Mouse (Mus musculus) lung, adult 18-20 months (tissue): ENCODE data around the gene Sec14l3.
A peak's percentile ranks its signal among the peaks of the same experiment; 100 is the strongest.

ENCODE experiments used
- DNase-seq, 2 experiments: peaks; one replicate each; pipeline ENCODE4 v3.0.0; 2022; ENCODE audit warnings: mixed read lengths in 2 of 2

Gene Sec14l3

DNA sequence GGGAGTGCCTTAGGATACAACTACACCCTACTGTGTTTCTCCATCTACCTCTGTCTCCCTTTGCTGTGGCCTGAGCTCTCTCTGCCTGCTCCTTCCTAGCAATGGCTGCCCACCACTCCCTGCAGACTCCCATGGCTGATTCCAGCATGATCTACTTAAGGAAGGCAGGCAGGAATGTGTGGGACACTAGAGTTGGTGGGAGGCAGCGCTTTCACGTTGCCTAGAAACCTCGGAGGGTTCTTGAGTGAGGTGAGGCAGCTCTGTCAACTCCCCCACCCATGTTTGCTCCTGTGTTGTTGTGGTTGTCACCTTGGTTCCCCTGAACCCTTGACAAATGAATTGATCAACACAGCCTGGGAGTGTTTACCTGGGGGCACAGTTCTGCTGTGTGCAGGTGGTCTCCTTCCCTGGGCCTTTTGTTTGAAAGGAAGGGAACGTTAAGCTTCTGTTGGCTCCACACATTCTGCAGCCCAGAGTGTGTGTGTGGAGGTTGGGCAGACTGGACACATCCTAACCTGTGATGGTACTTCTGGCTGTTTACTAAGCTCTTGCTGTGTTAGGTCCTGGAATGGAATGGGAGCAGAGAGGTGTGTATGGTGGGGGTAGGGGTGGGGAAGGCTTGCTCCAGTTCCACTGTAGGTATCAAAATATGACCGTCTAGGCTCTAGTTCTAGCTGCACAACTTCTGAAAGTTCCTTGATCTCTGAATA, 3.6 kb upstream of the Sec14l3 start:
- DNase-seq, result peak; percentile 85 to 90

DNA sequence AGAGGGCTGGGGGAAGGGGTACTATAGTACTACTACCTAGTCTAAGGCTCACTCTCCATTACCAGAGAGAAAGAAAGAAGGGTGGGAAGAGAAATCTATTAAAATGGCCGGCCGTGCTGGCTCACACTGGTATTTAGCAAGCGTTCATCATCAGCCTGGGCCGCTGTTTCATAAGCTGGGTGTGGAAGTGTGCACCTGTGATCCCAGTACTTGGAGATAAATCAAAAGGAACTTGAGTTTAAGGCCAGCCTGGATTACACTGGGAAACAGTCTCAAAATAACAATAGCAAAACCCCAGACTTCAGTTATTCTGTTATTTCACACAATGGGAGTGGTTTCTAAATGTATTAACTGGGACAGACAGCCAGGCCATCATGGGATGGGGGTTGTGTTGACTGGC, 2.1 kb upstream of the Sec14l3 start:
- peak; percentile 51 to 69 for DNase-seq

DNA sequence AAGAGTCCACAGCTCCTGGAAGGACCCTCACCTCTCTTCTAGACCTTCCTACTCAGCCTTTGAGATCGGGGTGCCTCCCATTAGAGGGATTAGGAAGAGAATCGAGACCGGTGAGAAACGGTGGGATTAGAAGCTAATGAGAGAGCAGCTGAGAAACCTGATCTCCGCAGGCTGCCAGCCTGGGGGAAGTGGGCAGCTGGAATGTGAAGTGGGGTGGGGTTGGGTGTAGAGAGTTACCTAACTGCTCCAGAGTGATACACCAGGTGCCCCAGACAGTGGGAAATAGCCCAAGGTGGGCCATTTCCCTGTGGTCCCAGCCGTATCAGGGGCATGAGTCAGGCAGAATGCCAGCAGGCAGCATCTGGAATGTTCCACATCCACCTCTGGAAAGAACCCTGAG, 1.7 kb upstream of the Sec14l3 start:
- peak; percentile 87 to 91 for DNase-seq

DNA sequence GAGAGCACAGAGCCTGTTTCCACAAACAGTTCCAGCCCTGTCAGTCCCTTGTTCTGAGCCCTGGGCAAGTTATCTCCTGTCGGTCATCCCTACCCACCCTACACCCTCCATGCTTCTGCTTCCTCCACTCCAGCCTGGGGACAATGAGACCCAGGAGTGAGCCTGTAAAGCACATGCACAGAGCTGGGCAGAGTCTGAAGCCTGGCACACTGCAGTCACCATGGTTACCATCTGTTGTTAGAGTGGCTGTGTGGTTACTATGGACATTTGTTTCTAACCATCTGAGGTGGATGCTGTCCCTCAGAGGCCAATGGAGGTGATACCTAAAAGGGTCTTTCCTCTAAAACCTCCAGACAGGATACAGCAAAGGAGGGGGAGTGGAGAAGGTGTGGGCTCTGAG, 5.0 kb downstream of the Sec14l3 start:
- no peak for DNase-seq

DNA sequence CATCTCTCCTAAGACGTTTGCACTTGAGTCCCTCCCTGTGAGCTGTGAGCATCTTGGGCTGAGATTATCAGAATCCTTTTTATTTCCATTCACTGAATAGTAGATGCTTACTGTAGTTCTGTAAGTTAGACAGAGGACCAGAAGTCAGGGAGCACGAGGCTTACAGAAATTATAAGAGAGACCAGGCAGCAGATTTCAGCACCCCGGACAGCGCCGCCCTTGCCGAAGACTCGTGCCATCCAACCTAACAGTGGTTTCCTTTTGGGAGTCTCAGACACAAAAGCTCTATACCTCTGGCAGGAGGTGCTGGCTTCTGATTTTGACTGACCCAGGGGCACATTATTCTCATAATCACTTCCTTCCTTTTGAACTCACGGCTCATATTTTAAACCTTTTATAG, 12.0 kb downstream of the Sec14l3 start:
- no peak for DNase-seq

DNA sequence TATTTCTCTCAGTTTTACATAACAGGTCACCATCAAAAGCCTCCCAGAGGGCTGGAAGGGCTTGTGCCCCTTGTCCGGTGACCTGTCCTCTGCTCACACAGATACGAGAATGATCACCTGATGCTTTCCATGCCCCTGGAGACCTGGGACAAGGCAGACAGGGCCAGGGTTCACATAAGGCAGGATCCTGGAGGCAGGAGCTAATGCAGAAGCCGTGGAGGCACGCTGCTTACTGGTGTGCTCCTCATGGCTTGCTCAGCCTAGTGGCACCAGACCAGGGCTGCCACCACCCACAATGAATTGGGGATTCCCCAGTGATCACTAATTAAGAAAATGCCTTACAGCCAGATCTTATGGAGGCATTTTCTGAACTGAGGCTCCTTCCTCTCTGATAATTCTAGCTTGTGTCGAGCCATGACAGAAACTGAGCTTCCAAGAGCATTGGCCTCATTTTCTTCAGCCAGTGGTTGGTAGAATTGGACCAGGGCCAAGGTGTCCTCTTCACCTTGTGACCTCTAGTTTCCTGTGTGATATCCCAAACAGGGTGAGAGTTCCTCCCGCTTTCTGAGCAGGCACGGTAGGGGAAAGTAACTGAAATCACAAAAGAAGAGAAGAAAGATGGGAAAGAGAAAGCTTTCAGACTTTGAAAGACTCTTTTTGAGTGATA, 13.8 kb downstream of the Sec14l3 start:
- DNase-seq, result peak in 1 of 2 experiments; percentile 51

DNA sequence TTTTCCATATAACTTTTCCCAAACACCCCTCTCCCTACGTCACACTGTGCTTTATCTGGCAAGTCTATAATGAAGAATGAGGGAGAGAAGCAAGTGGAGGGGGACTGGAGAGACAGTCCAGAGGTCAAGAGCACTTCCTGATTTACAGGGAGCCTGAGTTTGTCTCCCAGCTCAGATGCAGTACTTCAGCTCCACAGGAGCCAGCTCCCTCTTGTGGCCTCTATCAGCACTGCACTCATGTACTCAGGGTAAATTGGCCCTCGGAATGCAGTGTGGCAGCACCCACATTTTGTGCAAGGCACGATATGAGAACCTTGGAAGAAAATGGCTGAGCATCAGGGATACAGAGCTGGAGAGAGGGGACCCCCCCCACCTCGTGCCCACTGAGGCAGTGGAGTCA, 15.6 kb downstream of the Sec14l3 start:
- DNase-seq, result peak; percentile 63 to 74

DNA sequence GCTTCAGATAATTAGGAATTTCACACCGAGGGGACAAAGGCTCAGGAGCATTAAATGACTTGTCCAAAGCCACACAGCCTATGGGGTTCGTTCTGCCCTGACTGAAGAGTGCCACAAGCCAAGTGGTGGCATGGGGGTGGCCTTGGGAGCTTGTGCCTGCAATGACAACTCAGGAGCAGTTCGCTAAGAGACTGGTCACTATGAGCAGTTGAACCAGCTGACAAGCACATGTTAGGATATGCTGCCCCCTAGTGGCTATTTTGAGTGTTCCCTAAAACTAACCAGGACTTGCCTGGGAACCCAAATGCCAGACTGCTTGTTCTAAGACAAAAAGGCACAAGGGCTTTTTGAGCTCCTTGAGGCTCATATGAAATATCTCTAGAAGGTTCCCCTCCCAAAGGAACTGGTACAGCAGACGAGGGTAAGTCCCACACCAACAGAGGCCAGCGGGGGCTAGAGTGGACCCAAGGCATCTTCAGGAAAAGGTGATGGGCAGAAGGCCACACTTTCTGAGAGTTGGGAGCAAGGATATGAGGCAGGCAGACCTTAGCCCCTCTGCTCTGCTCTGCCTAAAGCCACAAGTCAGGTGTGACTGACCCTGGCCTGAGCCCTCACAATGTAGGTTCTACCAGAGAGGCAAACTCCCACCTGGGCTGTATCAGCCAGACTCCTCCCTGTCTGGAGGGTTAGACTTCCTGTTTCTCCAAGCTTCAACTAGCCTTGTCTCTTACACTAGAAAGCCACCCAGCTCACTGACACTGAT, 18.9 kb downstream of the Sec14l3 start:
- DNase-seq, result peak; percentile 30 to 71

DNA sequence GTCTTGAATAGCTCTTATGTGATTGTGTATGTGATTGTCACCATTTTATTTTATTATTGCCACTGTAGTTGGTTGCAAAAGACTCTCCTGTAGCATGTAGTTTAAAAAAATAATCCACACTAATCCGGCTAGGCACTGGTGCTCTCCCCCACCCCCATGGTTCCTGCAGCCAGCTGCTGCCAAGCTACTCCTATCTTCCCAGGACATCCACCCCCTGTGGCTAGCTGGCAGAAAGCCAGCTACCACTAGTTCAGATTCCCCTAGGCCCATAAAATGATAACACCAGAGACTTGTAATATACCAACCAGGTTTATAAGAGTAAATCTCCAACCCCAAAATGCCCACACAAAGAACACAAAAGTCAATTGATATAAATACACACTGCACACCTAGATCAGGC, 21.6 kb downstream of the Sec14l3 start:
- DNase-seq, result no peak

DNA sequence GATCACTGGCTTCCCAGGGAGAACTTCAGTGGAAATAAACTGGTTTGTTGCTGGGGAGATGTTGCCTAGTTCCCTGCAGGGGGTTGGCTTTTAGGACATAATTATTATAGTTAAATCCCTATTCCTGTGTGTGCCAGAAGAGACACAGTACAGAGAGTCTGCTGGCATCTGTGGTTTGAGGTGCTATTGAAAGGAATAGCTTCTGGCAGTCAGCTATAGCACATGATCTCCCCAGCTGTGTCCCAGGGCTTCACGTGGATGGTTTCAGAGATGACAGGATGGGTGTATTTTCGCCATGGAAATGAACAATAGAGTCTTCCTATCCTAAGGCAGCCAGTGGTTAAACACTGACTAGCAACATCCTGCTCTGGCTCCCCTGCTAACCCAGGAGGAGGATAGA, 22.6 kb downstream of the Sec14l3 start:
- no peak for DNase-seq

DNA sequence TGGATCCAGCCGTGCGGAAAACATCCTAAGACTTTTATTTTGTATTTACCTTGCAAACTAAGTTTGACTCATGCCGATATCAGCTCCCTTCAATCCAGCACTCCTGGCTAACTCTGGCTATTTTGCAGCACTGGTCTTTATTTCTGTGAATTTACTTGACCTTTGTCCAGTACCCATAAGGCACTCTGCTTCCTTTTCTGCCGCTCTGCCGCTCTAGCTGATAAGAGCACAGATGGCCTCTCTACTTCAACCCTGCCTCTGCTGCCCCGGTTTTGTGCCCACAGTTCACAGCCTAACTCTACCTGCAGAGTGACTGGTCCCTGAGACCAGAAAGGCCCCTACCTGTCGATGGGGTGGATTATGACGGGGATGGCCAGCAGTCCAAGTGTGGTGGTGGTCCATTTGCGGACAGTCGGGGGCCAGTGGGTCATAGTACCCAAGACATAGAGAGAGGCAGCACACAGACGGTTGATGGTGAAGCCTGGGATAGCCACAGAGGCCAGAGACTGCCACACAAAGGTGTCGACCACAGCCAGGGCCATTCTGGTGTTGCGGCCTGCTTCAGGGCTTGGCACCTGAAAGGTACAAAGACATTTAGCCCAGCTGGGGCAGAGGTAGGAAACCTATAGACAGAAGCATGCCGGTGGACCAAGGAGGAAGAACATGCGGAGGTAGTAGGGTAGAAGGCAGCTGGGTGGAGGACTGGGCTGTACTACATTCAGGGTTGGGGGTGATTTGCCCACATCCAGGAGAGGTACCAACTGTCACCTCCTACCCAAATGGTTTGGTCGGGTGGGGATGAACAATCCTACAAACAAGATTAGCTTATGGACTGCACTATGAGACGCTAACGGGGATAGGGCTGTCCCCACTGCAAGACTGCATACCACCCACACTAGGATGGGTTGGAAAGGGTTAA, 29.1 kb downstream of the Sec14l3 start:
- no peak for DNase-seq

DNA sequence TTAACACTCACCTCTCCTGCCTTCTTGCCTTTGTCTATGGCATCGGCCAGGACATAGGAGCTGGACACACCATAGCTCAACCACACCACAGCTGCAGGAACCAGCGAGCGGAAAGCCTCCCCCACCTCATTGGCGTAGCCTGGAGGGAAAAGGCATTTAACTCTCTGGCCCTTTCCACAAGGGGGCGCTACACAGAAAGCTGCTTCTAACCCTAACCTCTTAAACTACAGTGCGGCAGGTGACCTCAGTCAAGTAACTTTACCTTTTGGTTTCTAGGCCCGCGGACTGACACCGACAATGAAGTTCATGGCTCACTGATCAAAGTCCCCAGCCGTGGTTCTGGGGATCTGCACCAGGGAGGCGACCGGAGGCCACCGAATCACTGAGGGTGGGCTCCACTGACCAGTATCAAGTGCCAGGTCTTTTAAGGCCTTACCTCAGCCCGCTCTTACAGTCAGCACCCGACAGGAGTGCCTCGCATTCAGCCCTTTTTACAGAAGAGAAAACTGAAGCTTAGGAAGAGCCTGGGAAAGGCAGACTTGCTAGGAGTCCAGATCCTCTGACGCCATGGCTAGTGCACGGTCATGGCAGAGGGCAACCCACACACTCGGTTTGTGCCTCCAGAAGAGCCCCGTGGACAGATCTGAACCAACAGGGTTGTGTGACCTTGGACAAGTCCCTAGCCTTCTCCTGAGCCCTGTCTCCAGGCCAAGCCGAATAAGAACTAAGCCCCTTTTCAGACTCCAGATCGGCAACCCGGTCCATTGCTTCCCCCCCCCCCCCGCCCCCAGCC, 29.9 kb downstream of the Sec14l3 start:
- peak; percentile 71 to 80 for DNase-seq

DNA sequence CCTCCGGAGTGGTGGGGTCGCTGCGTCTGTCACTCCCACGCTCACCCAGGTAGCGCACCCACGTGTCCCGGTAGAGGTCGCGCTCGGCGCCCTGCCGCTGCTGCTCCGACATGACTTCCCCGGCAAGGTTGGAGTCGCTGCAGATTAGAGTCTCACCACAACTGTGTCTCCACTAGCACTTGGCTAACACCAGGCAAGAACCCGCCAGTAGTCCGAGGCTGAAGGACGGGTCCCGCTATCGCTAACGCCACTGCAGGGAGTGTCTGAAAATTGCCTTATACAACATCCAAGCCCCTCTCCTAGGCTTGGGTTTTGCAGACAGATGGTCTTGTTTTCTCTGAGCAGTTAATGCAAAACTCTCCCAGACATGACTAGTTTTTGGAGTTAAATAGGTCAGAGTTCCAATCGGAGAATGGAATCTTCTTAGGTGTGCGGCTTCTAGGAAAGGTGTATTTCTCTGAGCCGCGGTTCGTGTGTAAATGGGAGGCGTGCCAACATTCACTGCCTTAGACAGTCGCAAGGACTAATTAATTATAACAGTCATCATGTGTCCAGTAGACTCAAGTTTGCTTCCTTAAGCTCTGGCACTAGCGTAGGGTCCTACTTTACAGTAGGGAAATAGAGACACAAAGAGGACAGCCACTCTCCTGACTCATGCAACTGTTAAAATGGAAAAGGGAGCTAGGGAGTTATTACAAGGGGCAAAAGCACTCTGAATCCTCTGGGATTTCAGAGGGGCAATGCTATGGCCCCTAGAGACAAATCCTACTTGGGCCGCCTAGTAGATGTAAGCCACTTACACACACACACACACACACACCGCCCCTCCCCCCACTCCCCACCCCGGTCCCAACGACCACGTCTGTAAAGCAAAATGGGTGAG, 30.8 kb downstream of the Sec14l3 start, which contains the start of gene Mtfp1:
TSS of gene Mtfp1 (minus strand) at position 275 of the 883 bp plus-strand sequence.
- peak; percentile 54 to 62 for DNase-seq

DNA sequence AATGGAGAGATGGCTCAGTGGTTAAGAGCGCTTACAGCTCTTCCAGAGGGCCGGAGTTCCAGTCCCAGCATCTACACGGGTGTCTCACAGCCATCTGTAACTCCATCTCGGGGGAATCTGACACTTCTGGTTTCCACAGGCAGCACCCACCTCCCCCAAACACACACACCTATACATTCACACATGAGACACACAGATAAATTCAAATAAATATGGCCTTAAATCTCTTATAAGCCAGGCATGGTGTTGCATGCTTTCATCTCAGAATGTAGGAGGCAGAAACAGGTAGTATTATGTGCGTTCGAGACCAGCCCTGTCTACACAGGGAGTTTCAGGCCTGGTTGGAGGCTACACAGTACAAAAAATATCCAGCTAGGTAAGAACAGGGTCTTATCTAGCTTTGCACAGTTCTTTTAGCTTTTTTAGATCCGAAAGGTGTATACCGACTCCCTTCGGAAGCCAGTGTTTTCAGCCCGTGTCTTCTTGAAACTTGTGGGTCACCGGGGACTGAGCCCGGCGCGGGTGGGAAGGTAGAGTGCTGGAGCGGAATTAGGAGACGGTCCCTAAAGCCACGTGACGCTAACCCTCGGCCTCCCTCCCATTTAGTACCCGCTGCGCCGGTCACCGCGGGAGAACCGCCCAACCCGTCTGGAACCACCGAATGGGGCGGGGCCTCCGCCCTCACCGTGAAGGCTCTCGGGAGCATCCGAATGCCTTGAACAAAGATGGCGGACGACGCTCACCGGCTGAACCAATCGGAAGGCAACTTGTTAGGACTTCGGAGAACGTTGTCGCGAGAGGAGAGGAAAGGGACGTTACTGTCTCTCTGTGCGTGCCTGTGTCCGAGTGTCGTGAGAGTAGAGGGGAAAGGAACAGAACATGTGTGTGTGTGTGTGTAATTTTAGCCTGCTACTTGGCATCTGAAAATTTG, 31.7 kb downstream of the Sec14l3 start:
- peak; percentile 99 for DNase-seq

DNA sequence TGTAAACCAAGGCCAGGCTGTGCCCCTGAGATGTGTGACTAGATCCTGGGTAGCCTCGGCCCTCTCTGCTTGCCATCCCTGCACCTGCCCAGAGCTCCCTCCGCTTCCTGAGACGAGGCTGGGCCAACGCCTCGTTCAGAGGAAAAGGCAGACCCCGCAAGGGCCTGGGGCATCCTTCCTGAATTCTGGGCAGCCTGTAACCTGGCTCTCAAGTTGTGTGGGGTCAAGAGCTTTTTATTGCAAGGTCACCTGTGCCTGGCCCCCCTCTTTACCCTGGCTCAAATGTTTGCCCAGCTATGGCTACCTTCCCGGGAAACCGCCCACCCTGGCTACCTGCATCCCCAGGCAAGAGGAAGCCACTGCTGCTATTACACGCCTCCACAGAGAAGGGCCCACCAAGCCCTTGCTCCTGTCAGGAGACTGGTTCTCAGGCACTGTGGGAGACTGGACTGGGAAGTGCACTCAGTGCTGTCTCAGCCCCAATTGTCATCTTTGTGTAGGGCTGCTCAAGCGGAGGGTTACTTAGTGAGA, 32.5 kb downstream of the Sec14l3 start:
- DNase-seq, result no peak

DNA sequence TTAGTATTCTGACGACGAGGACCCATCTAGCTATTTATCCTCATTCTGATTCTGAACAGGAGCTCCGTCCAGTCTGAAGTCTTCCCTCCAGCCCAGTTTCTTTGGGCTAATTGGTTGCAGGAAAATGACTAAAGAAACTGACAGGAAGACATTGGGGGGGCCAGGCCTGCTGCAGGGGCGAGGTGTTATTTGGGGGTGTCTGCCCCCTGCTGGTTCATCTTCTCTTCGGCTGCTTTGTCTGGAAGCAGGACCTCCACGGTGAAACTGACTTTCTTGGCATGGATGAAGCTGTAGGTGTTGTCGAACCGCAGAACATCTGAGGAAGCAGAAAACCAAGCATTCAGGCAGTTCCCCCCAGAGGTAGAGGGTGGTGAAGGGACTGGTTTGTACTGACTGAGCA, 33.5 kb downstream of the Sec14l3 start:
- DNase-seq, result no peak

DNA sequence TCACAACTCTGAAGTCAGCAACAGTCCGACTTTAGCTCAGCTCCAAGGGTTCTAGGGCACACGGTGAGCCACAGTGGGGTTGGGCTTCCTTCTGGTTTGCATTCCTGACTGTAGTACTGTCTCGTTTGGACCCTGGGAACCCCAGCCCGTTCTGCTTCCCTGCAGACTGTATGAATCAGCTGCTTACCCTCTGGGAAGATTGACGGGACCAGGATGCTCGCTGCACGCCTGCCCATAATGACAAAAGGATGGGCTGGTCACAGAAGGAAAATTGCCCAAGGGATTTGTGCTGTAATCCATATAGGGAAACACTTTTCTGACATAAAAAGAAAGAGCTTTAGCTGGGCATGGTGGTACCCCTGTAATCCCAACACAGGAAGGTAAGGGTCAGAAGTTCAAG, 34.2 kb downstream of the Sec14l3 start:
- DNase-seq, result no peak

DNA sequence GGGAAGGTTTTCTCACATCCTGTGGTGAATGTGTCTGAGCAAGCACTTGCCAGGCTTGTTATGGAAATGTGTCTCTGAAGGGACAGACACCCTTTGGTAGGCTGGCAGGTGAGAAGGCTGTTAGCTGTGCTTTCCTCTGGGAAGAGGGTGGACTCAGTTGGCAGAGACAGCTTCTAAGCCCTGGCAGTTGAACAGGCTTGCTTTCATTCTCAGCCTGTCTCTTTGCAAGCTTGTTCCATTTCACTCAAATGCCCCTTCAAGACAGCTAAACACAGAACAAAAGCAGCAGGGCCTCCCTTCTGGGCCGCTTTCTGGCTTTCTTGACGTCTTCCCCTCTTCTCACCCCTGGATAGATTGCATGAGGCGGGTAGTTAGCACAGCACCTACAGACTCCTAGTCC, 34.8 kb downstream of the Sec14l3 start:
- no peak for DNase-seq

DNA sequence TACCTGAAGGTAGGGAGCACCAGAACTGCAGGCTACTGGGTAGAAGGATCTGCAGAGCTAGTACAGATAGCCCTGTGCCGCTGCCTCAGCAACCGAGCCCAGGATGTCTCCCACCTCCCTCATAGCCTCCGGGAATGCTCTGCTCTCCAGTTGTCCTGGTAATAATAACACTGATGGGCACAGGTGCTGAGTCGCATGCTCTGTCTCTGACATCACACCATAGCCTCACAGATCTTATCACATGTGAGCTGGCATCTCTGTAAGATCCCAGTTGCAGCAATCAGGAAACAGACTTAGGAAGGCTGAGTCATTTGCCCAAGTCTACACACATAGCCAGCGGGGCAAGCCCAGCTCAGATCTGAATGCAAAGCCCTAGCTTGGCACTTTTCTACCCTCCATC, 37.2 kb downstream of the Sec14l3 start:
- no peak for DNase-seq
